In genomic region chr8:121935341-121936294, GRCm38 (mm10) we compare ENCODE assay signal across 8 mouse cellular contexts. TPM values are rescaled to one million over a fixed set of nuclear protein-coding genes. Genes with fewer than 3 reads are reported as not detected.
DNase-seq lines count a peak whose midpoint lies in the region; ATAC-seq and TF ChIP-seq lines count a peak whose summit lies in the region.

No protein-coding gene starts in this region.

- 21% methylated on average over 12 of the region's 12 CpGs for WGBS in forebrain, postnatal 0 days
- WGBS in thymus, adult 2 months = 84% methylated on average over 12 of the region's 12 CpGs

- H3K4me3 ChIP-seq in forebrain, postnatal 0 days (ENCODE audit: low read depth, low read length) = no peak overlapping the region
- H3K4me3 ChIP-seq in thymus, adult 2 months (ENCODE audit: control insufficient read depth, insufficient read depth, low read length) = no peak overlapping the region

- no peaks in the 10 kb centered on the region for H3K36me3 ChIP-seq in forebrain, postnatal 0 days (ENCODE audit: insufficient read depth)
- no peaks in the 10 kb centered on the region for H3K36me3 ChIP-seq in thymus, adult 2 months (ENCODE audit: control insufficient read depth, insufficient read depth, low read length)

- H3K27ac ChIP-seq in forebrain, postnatal 0 days (ENCODE audit: low read depth, low read length) = peak overlapping the region; percentile 72
- H3K27ac ChIP-seq in thymus, adult 2 months (ENCODE audit: control insufficient read depth, insufficient read depth, low read length) = no peak overlapping the region

- no peaks in the 10 kb centered on the region for H3K27me3 ChIP-seq in forebrain, postnatal 0 days (ENCODE audit: insufficient read depth, low read length)
- H3K27me3 ChIP-seq in thymus, adult 2 months (ENCODE audit: control insufficient read depth, insufficient read depth, low read length) = no peaks in the 10 kb centered on the region

- TF ChIP-seq CTCF in forebrain, postnatal 0 days (IDR thresholded peaks at IDR 0.05; ENCODE audit: low read depth) = peak; percentile 67
- no peak for TF ChIP-seq CTCF in thymus, adult 2 months (IDR thresholded peaks at IDR 0.05; ENCODE audit: borderline replicate concordance, control insufficient read depth, extremely low read depth, insufficient read depth, low read length, poor library complexity)

- H3K9ac ChIP-seq in forebrain, postnatal 0 days = 0 out of 2 replicates have a peak overlapping the region, but pooled peaks have one; percentile 31

- TF ChIP-seq POLR2A in thymus, adult 2 months (IDR thresholded peaks at IDR 0.05; ENCODE audit: control insufficient read depth, extremely low read depth, insufficient read depth, low read length, poor library complexity) = no peak

- peak; percentile 82 for DNase-seq in layer of hippocampus, adult 11-12 months (ENCODE audit: low spot score)
- no peak for DNase-seq in layer of hippocampus, adult 9-10 months (ENCODE audit: low spot score)
- peak; percentile 84 for DNase-seq in cerebellum, adult 11-12 months
- peak; percentile 81 for DNase-seq in forebrain, postnatal 0 days
- DNase-seq in left cerebral cortex, postnatal 14 days (ENCODE audit: low spot score in 2 of 2) = peak; percentile 79 to 85
- peak; percentile 89 for DNase-seq in retina, postnatal 1 day
- no peak for DNase-seq in yolk sac, embryonic 10.5 days (ENCODE audit: low spot score)
- DNase-seq in thymus, adult 2 months = no peak

- H3K4me2 ChIP-seq in forebrain, postnatal 0 days (ENCODE audit: low read depth) = no peak overlapping the region

- H3K9me3 ChIP-seq in forebrain, postnatal 0 days (ENCODE audit: low read length) = no peaks in the 10 kb centered on the region

- peak; percentile 89 for ATAC-seq in forebrain, postnatal 0 days

- intact Hi-C loops in left cerebral cortex, postnatal 14 days (cut with DNase I) = no loop called here

- peaks cover 14% of the 10 kb centered on the region for H3K4me1 ChIP-seq in forebrain, postnatal 0 days (ENCODE audit: insufficient read depth)
- no peaks in the 10 kb centered on the region for H3K4me1 ChIP-seq in thymus, adult 2 months (replicated peaks; ENCODE audit: control insufficient read depth, insufficient read depth, low read length)

RNA-seq across cellular contexts. Expression of gene Car5a, which starts 9.1 kb away (rescaled TPM):
- 0.23 TPM in 1 of 2 replicates, not detected in the other for total RNA-seq in forebrain, postnatal 0 days (2014; rRNA removed)
- 0.48 and 0.52 TPM in 2 replicates for polyA plus RNA-seq in forebrain, postnatal 0 days (2015; fragmentation: Nextera tagmentation; extraction: Ambion mirVana)
- under 1 TPM in 1 of 2 experiments, not detected in 1; 0.29 TPM for total RNA-seq in left cerebral cortex, postnatal 14 days (2021)
- polyA plus RNA-seq in thymus, adult 2 months (2012; rRNA removed) = 0.75 TPM in 1 of 2 replicates, not detected in the other

RNA-seq across cellular contexts. Expression of gene Banp, which starts 13.9 kb away (rescaled TPM):
- total RNA-seq in forebrain, postnatal 0 days (2014; rRNA removed) = 37.9 and 44.1 TPM in 2 replicates
- polyA plus RNA-seq in forebrain, postnatal 0 days (2015; fragmentation: Nextera tagmentation; extraction: Ambion mirVana) = 29.3 and 30.0 TPM in 2 replicates
- 10 to 100 TPM; 27.4 to 38.5 TPM for total RNA-seq in left cerebral cortex, postnatal 14 days (2021)
- 151 and 153 TPM in 2 replicates for polyA plus RNA-seq in thymus, adult 2 months (2012; rRNA removed)

RNA-seq across cellular contexts. Expression of gene Slc7a5, which starts 28.1 kb away (rescaled TPM):
- 58.1 and 99.4 TPM in 2 replicates for total RNA-seq in forebrain, postnatal 0 days (2014; rRNA removed)
- polyA plus RNA-seq in forebrain, postnatal 0 days (2015; fragmentation: Nextera tagmentation; extraction: Ambion mirVana) = 64.7 and 67.9 TPM in 2 replicates
- 100 to 1,000 TPM; 114 to 130 TPM for total RNA-seq in left cerebral cortex, postnatal 14 days (2021)
- 45.9 and 66.8 TPM in 2 replicates for polyA plus RNA-seq in thymus, adult 2 months (2012; rRNA removed)

Comparison
In these comparisons a context has a peak if more than half of its experiments do, and no peak if none do; other contexts are left out.
1. DNase-seq: peak in layer of hippocampus, adult 11-12 months (single experiment), cerebellum, adult 11-12 months (single experiment), forebrain, postnatal 0 days (single experiment), left cerebral cortex, postnatal 14 days (2 of 2) and retina, postnatal 1 day (single experiment); none in layer of hippocampus, adult 9-10 months (single experiment), yolk sac, embryonic 10.5 days (single experiment) and thymus, adult 2 months (single experiment).